Mouse (Mus musculus) heart, embryonic 12.5 days (tissue): ENCODE results near the gene Gse1. TPM values are rescaled to one million over a fixed set of nuclear protein-coding genes. Genes with fewer than 3 reads are reported as not detected.

ENCODE experiments used
- ATAC-seq: fragments of 200-750 bp; cut with Nextera tagmentation; 2 replicates; pipeline ENCODE4 v1.8.0; 2017; ENCODE audit warnings: moderate TSS enrichment, moderate library complexity; ENCODE audit not compliant: insufficient number of reproducible peaks, low FRiP score
- H3K27ac ChIP-seq: fragments of 300-500 bp; sonication (generic); 2 replicates; pipeline ENCODE4 v1.5.1; 2016; ENCODE audit warnings: mild to moderate bottlenecking, moderate library complexity; ENCODE audit not compliant: poor library complexity, severe bottlenecking
- H3K27me3 ChIP-seq: fragments of 300-500 bp; sonication (generic); replicated peaks from 2 replicates; pipeline ENCODE4 v1.6.1; 2016; ENCODE audit warnings: mild to moderate bottlenecking, moderate library complexity
- H3K36me3 ChIP-seq: fragments of 300-500 bp; sonication (generic); 2 replicates; pipeline ENCODE4 v1.6.1; 2016; ENCODE audit warnings: mild to moderate bottlenecking, moderate library complexity
- H3K4me1 ChIP-seq: fragments of 300-500 bp; sonication (generic); replicated peaks from 2 replicates; pipeline ENCODE4 v1.6.1; 2016; ENCODE audit warnings: mild to moderate bottlenecking
- H3K4me2 ChIP-seq: fragments of 300-500 bp; sonication (generic); 2 replicates; pipeline ENCODE4 v1.6.1; 2016; ENCODE audit warnings: mild to moderate bottlenecking, moderate library complexity
- H3K4me3 ChIP-seq: fragments of 300-500 bp; sonication (generic); 2 replicates; pipeline ENCODE4 v1.5.1; 2016; ENCODE audit warnings: mild to moderate bottlenecking
- H3K9ac ChIP-seq: fragments of 300-500 bp; sonication (generic); 2 replicates; pipeline ENCODE4 v1.6.1; 2016; ENCODE audit warnings: mild to moderate bottlenecking, moderate library complexity
- H3K9me3 ChIP-seq: fragments of 300-500 bp; sonication (generic); replicated peaks from 2 replicates; pipeline ENCODE4 v1.6.1; 2016; ENCODE audit warnings: mild to moderate bottlenecking, moderate library complexity
- WGBS: fragments of 180-500 bp; shearing (Covaris S2); methylation state at CpG from one replicate; pipeline ENCODE4 v1.1.7; 2016; 5-methylcytosine and 5-hydroxymethylcytosine counted together
- polyA plus RNA-seq: library from polyadenylated mRNA; unstranded; fragments of >200 nt; fragmentation: Nextera tagmentation; extraction: Ambion mirVana; gene quantifications from 2 replicates; pipeline ENCODE4 v1.2.1, GENCODE M21; 2016

Gse1 gene
- polyA plus RNA-seq, 1 experiment from 2014 or later = 14.0 TPM

GRCm38 (mm10) chr8:120406008-120406632, 177.9 kb downstream of the Gse1 start:
- H3K27me3 ChIP-seq = peaks cover 3% of the 10 kb centered on the region; the same call in 1 of the 2 replicates
- H3K9ac ChIP-seq = no peak overlapping the region
- no peak overlapping the region for H3K4me3 ChIP-seq
- 85% methylated on average over 12 of the region's 12 CpGs for WGBS
- no peak for ATAC-seq
- peaks cover 38% of the 10 kb centered on the region for H3K4me1 ChIP-seq
- no peak overlapping the region for H3K27ac ChIP-seq
- no peak overlapping the region for H3K4me2 ChIP-seq
- H3K36me3 ChIP-seq = no peaks in the 10 kb centered on the region
- H3K9me3 ChIP-seq = no peaks in the 10 kb centered on the region

GRCm38 (mm10) chr8:120407701-120408240, 179.5 kb downstream of the Gse1 start:
- peaks cover 51% of the 10 kb centered on the region for H3K4me1 ChIP-seq
- H3K4me3 ChIP-seq = no peak overlapping the region
- peaks cover 8% of the 10 kb centered on the region for H3K27me3 ChIP-seq
- H3K36me3 ChIP-seq = no peaks in the 10 kb centered on the region
- no peak overlapping the region for H3K9ac ChIP-seq
- ATAC-seq = peak; percentile 43
- H3K9me3 ChIP-seq = no peaks in the 10 kb centered on the region
- H3K27ac ChIP-seq = no peak overlapping the region
- no peak overlapping the region for H3K4me2 ChIP-seq
- WGBS = 15% methylated on average over 9 of the region's 9 CpGs

- ATAC-seq = no peak
- Histone ChIP-seq H3K4me1 (peaks cover 50% of the 10 kb centered on the region), H3K4me3 (no peak overlapping the region), H3K9ac (0 out of 2 replicates have a peak overlapping the region, but pooled peaks have one; percentile 1), H3K36me3 (no peaks in the 10 kb centered on the region), H3K27ac (no peak overlapping the region), H3K27me3 (peaks cover 11% of the 10 kb centered on the region), H3K4me2 (no peak overlapping the region), H3K9me3 (no peaks in the 10 kb centered on the region)
- whole genome bisulfite sequencing = 42% methylated on average over 14 of the region's 14 CpGs
These were observed 180.3 kb downstream of the Gse1 start for GRCm38 (mm10) chr8:120408241-120409215.

- WGBS = 53% methylated on average over 11 of the region's 11 CpGs
- Histone ChIP-seq H3K27ac (no peak overlapping the region), H3K4me1 (peaks cover 44% of the 10 kb centered on the region)
These were observed 181.2 kb downstream of the Gse1 start for GRCm38 (mm10) chr8:120409371-120410013.

GRCm38 (mm10) chr8:120411059-120411458, 182.8 kb downstream of the Gse1 start:
- peaks cover 50% of the 10 kb centered on the region for H3K4me1 ChIP-seq
- no peak overlapping the region for H3K4me3 ChIP-seq
- no peaks in the 10 kb centered on the region for H3K9me3 ChIP-seq
- no peaks in the 10 kb centered on the region for H3K36me3 ChIP-seq
- H3K27me3 ChIP-seq = peaks cover 15% of the 10 kb centered on the region
- H3K9ac ChIP-seq = 0 out of 2 replicates have a peak overlapping the region, but pooled peaks have one; percentile 8
- H3K27ac ChIP-seq = no peak overlapping the region
- ATAC-seq = no peak
- WGBS = 77% methylated on average over 14 of the region's 14 CpGs
- H3K4me2 ChIP-seq = no peak overlapping the region

More at GRCm38 (mm10) chr8:120409371-120410013, 181.2 kb downstream of the Gse1 start:
- Histone ChIP-seq H3K36me3 (no peaks in the 10 kb centered on the region), H3K27me3 (peaks cover 15% of the 10 kb centered on the region), H3K9ac (no peak overlapping the region), H3K4me3 (no peak overlapping the region), H3K9me3 (no peaks in the 10 kb centered on the region), H3K4me2 (no peak overlapping the region)
- ATAC-seq = no peak

GRCm38 (mm10) chr8:120411862-120412261, 183.6 kb downstream of the Gse1 start:
- no peak overlapping the region for H3K4me3 ChIP-seq
- H3K27me3 ChIP-seq = peaks cover 15% of the 10 kb centered on the region
- no peak overlapping the region for H3K4me2 ChIP-seq
- no peaks in the 10 kb centered on the region for H3K36me3 ChIP-seq
- 47% methylated on average over 8 of the region's 8 CpGs for WGBS
- peaks cover 56% of the 10 kb centered on the region for H3K4me1 ChIP-seq
- H3K27ac ChIP-seq = no peak overlapping the region
- no peaks in the 10 kb centered on the region for H3K9me3 ChIP-seq
- peak overlapping the region; percentile 14; the same call in 1 of the 2 replicates for H3K9ac ChIP-seq
- no peak for ATAC-seq

GRCm38 (mm10) chr8:120412357-120412756, 184.1 kb downstream of the Gse1 start:
- Histone ChIP-seq H3K4me2 (no peak overlapping the region), H3K27me3 (peaks cover 15% of the 10 kb centered on the region), H3K4me3 (no peak overlapping the region), H3K27ac (no peak overlapping the region), H3K9ac (peak overlapping the region; percentile 14; the same call in 1 of the 2 replicates), H3K36me3 (no peaks in the 10 kb centered on the region), H3K9me3 (no peaks in the 10 kb centered on the region), H3K4me1 (peaks cover 58% of the 10 kb centered on the region)
- no peak for ATAC-seq
- WGBS = 78% methylated on average over 4 of the region's 4 CpGs

- no peak overlapping the region for H3K4me2 ChIP-seq
- no peak overlapping the region for H3K9ac ChIP-seq
- H3K27ac ChIP-seq = no peak overlapping the region
- peaks cover 15% of the 10 kb centered on the region for H3K27me3 ChIP-seq
- H3K36me3 ChIP-seq = no peaks in the 10 kb centered on the region
- 74% methylated on average over 29 of the region's 29 CpGs for WGBS
- H3K4me3 ChIP-seq = no peak overlapping the region
- ATAC-seq = no peak
- H3K4me1 ChIP-seq = peaks cover 57% of the 10 kb centered on the region
- no peaks in the 10 kb centered on the region for H3K9me3 ChIP-seq
These were observed 184.8 kb downstream of the Gse1 start for GRCm38 (mm10) chr8:120412911-120413625.

GRCm38 (mm10) chr8:120413626-120413988, 185.4 kb downstream of the Gse1 start:
- no peak overlapping the region for H3K27ac ChIP-seq
- H3K36me3 ChIP-seq = no peaks in the 10 kb centered on the region
- H3K4me2 ChIP-seq = no peak overlapping the region
- peaks cover 15% of the 10 kb centered on the region for H3K27me3 ChIP-seq
- no peak overlapping the region for H3K9ac ChIP-seq
- no peak overlapping the region for H3K4me3 ChIP-seq
- H3K9me3 ChIP-seq = no peaks in the 10 kb centered on the region
- no peak for ATAC-seq
- 64% methylated on average over 6 of the region's 6 CpGs for WGBS
- H3K4me1 ChIP-seq = peaks cover 53% of the 10 kb centered on the region

GRCm38 (mm10) chr8:120414216-120414615, 186.0 kb downstream of the Gse1 start:
- Histone ChIP-seq H3K9me3 (no peaks in the 10 kb centered on the region), H3K4me3 (no peak overlapping the region), H3K4me1 (peaks cover 51% of the 10 kb centered on the region), H3K27ac (no peak overlapping the region), H3K36me3 (no peaks in the 10 kb centered on the region), H3K4me2 (no peak overlapping the region), H3K27me3 (peaks cover 15% of the 10 kb centered on the region), H3K9ac (no peak overlapping the region)
- whole genome bisulfite sequencing = 83% methylated on average over 4 of the region's 4 CpGs
- no peak for ATAC-seq
